Mouse (Mus musculus) neural tube, postnatal 0 days (tissue): ENCODE data around the gene Ankrd61. TPM values are rescaled to one million over a fixed set of nuclear protein-coding genes. Genes with fewer than 3 reads are reported as not detected.

ENCODE experiments used
- polyA plus RNA-seq: library from polyadenylated mRNA; unstranded; fragments of >200 nt; fragmentation: Nextera tagmentation; extraction: Ambion mirVana; gene quantifications from 2 replicates; pipeline ENCODE4 v1.2.1, GENCODE M21; 2015

Ankrd61 gene
- polyA plus RNA-seq, result 0.22 TPM in 2 replicates

GRCm38 (mm10) chr5:143897635-143898330 lies at the start of gene Ankrd61:
TSS of gene Ankrd61 (minus strand) at chr5:143897685.

DNA sequence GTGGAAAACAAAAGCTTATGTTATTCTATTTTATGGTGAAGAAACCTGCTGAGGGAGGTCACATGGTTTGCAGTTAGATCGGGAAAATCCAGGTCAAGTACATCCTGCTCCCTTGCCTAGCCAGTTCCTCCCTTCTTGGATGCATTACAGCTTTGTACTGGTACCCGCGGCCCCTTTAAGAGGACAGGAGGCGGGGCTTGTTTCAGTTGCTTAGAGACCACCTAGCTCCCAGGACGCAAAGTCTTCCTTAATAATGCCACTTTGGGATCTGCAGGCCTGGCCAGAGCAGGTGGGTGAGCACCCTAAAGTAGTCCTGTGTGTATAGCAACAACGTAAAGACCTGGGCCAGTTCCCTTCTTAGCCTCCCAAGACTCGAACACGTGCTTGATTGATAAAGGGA lies 35.3 kb upstream of the Ankrd61 start, which contains the start of gene Rsph10b:
Gene Rsph10b, plus strand, starts transcription at position 205 of the 400 bp plus-strand sequence.

DNA sequence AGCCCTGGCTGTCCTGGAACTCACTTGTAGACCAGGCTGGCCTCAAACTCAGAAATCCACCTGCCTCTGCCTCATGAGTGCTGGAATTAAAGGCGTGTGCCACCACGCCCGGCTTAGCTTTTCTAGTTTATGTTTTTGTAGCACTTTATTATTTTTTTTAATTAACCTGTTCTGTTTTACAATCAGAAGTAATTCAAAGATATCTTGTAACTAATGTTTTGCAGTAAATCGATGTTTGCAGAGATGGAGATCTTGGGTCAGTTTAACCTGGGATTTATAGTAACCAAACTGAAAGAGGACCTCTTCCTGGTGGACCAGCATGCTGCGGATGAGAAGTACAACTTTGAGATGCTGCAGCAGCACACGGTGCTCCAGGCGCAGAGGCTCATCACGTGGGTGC lies 30.4 kb upstream of the Ankrd61 start, which contains the start of gene Gm42421:
Gene Gm42421, plus strand, starts transcription at position 301 of the 400 bp plus-strand sequence.

DNA sequence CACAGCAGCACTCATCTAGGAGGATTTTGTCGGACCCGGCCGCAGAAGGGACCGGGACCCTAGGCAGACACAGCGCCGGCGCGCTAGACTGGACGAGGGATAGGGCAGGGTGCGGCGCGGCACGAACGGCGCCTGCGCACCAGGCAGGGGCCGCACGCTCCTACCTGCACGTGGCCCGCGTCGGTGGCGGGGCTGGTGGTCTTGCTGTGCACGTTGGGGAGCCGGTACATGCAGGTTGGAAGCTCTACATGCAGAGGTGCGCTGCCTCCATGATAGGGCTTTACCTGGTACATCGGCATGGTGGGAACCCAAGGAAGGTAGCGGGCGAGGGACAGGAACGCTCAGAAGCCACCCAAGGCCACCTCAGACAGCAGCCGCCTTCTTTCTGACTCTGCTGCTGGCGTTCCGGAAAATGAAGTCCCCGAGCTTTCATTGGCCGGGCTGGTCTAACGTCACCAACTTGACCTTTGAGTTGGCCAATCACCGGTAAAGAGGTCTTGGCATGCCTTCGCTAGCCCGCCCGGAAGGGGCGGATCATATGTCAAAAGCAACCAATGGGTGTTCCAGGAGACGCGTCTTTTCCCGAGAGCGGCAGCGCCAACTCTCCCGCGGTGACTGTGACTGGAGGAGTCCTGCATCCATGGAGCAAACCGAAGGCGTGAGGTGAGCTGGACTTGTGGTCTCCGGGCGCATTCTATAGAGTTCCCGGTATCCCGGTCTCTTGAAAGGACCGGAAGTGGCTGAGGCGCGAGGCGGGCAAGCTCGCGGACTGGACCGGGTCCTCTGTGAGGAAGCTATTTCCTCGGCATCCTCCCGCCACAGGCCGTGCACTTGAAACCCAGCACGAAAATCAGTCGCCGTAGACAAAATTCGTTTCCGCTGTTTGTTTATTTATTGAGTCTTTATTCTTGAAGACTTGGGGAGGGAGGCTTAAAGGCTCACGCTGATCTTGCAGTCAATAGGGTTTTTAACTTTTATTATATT lies 12.2 kb upstream of the Ankrd61 start, which contains the start of the genes Aimp2 and Pms2:
Gene Aimp2, minus strand, starts transcription at position 431 of the 984 bp plus-strand sequence.
Gene Pms2, plus strand, starts transcription at position 548 of the 984 bp plus-strand sequence.

Other genes starting within 250 kb of the Ankrd61 start
- gene Usp42, start 165.4 kb downstream of the Ankrd61 start, polyA plus RNA-seq, result 19.4 and 19.5 TPM in 2 replicates
- gene Eif2ak1, start 79.9 kb downstream of the Ankrd61 start, polyA plus RNA-seq, result 38.2 and 39.1 TPM in 2 replicates
- gene Aimp2, start 12.2 kb upstream of the Ankrd61 start, polyA plus RNA-seq, result 81.8 and 83.0 TPM in 2 replicates
- gene Pms2, start 12.3 kb upstream of the Ankrd61 start, polyA plus RNA-seq, result 20.7 and 22.9 TPM in 2 replicates
- gene Gm42421, start 30.5 kb upstream of the Ankrd61 start, polyA plus RNA-seq, result 0.92 and 1.7 TPM in 2 replicates
- gene Rsph10b, start 35.4 kb upstream of the Ankrd61 start, polyA plus RNA-seq, result 5.5 and 9.2 TPM in 2 replicates
- gene Ccz1, start 117.2 kb upstream of the Ankrd61 start, polyA plus RNA-seq, result 60.8 and 65.5 TPM in 2 replicates
- gene Ocm, start 129.0 kb upstream of the Ankrd61 start, polyA plus RNA-seq, result 1.5 and 1.8 TPM in 2 replicates
- gene Lmtk2, start 202.8 kb upstream of the Ankrd61 start, polyA plus RNA-seq, result 8.5 and 9.4 TPM in 2 replicates